Mouse (Mus musculus): ENCODE data around the gene Galr3. TPM values are rescaled to one million over a fixed set of nuclear protein-coding genes. Genes with fewer than 3 reads are reported as not detected.

Galr3 gene
- polyA plus RNA-seq, 1 experiment from 2014 or later = not detected

DNA sequence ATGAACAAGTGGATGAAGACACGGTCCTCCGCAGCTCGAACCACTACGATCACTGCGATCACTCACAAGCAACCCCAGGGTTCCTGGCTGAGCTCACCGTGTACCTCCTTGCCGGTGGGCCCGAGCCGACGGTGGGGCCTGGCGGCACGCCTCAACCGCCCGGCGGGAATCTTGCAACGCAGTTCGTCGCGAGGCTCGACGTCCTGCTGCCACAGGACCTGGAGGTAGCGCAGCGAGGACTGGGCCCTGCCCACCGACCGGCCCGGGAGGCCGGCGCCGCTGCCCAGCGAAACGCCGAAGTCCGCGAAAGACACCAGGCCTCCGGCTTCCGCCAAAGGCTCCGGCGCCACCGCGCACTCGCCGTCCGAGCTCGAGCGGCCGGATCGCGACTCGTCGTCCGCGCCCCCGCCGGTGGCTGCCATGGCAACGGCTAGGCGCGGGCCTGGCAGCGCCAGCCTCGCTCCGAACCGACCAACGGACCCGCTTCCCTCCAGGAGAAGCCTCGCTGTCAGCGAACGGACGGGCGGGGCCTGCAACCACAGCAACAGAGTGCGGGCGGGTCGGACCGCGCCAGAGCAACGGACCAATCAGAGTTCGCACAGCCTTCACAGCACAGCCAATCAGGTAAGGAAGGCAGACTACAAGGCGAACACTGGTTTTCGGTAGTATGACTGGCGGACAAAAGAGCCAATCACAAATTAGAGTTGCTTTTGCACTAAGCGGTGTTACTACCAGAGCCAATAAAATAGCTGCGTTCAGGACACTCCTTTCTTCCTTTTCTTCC, 20.9 kb downstream of the Galr3 start, which contains the start of gene Ankrd54:
Gene Ankrd54 (minus strand): TSS at position 518 of the 784 bp plus-strand sequence.
- Histone ChIP-seq H3K4me1 (replicated peaks; ENCODE audit: control insufficient read depth, insufficient read depth, low read length) (peaks cover 17% of the 10 kb centered on the region), H3K9me3 (ENCODE audit: control insufficient read depth, low read length) (no peaks in the 10 kb centered on the region), H3K27me3 (ENCODE audit: control insufficient read depth, insufficient read depth, low read depth, low read length) (no peaks in the 10 kb centered on the region), H3K27ac (ENCODE audit: low read length) (peak within 1 kb of the TSS; percentile 77), H3K4me3 (ENCODE audit: low read length) (peak within 1 kb of the TSS; percentile 98), H3K9ac (ENCODE audit: low read length) (peak within 1 kb of the TSS; percentile 96), H3K36me3 (ENCODE audit: control insufficient read depth, insufficient read depth, low read length) (peaks cover 19% of the 10 kb centered on the region), H3K4me2 (ENCODE audit: low read depth, low read length) (peak within 1 kb of the TSS; percentile 81)
- WGBS = under 1% methylated on average over 73 of the region's 80 CpGs
- peak; percentile 99 for ATAC-seq (ENCODE audit: low read depth)

DNA sequence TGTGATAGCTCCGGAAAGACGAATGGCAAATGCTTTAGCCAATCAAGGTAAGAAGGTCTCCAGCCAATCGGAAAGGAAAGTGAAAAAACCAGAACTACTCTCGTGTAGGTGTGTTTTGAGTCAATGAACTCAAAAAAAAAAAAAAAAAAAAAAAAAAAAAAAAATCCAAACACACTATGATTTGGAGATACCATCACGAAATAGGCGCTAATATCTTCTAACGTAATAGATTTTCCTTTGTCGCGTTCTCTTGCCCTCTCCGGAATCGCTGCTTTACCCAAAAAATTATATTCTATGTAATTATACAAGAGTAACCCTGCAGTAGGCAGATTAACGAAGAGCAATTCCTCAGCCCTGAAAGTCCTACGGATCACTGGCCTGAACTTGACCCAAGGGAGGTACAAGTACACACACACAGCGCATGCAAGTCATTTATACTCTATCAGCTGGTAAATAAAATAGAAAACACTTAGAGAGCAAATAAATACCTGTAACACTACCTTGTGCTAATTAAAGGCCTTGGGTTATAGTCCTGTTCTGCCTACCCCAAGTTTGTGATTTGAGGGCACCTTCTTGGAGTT, 21.6 kb downstream of the Galr3 start:
- H3K4me3 ChIP-seq (ENCODE audit: low read length) = peak overlapping the region; percentile 49
- H3K4me2 ChIP-seq (ENCODE audit: low read depth, low read length) = peak overlapping the region; percentile 73
- WGBS = 6% methylated on average over 14 of the region's 14 CpGs
- H3K9me3 ChIP-seq (ENCODE audit: control insufficient read depth, low read length) = no peaks in the 10 kb centered on the region
- H3K9ac ChIP-seq (ENCODE audit: low read length) = peak overlapping the region; percentile 66
- no peaks in the 10 kb centered on the region for H3K27me3 ChIP-seq (ENCODE audit: control insufficient read depth, insufficient read depth, low read depth, low read length)
- ATAC-seq (ENCODE audit: low read depth) = no peak
- H3K4me1 ChIP-seq (replicated peaks; ENCODE audit: control insufficient read depth, insufficient read depth, low read length) = peaks cover 17% of the 10 kb centered on the region
- H3K36me3 ChIP-seq (ENCODE audit: control insufficient read depth, insufficient read depth, low read length) = peaks cover 15% of the 10 kb centered on the region
- peak overlapping the region; percentile 53 for H3K27ac ChIP-seq (ENCODE audit: low read length)

DNA sequence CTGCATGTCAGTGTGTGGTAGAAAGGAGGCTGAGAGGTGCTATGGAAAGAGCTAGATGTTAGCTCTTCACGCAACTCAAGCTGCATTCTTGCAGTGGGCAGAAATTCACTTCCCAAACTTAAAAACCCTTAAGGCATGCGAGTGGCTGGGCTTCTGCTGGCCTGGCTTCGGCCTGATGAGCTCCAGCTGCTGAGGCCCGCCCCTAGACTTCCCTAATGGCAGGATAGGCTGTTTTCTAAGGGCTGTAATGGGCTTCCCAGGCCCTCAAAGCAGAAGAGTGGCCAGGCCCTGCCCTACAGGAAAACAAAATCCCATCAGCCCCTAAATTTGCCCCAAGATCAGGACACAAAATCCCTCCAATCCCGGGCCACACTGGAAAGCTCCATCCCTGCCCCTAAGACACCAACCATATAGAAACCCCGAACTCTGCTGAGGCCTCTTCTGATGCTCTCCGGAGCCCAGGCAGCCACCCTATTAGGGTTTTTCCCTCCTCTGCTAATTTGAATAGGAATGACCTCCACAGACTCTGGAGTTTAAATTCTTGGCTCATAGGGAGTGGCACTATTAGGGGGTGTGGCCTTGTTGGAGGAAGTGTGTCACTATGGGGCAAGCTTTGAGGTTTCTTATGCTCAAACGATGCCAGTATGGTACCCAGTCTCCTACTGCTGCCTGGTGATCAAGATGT, 23.5 kb downstream of the Galr3 start:
- Histone ChIP-seq H3K4me1 (replicated peaks; ENCODE audit: control insufficient read depth, insufficient read depth, low read length) (peaks cover 17% of the 10 kb centered on the region), H3K36me3 (ENCODE audit: control insufficient read depth, insufficient read depth, low read length) (peaks cover 2% of the 10 kb centered on the region; the same call in 1 of the 2 replicates), H3K27ac (ENCODE audit: low read length) (peak overlapping the region; percentile 61), H3K27me3 (ENCODE audit: control insufficient read depth, insufficient read depth, low read depth, low read length) (no peaks in the 10 kb centered on the region), H3K9me3 (ENCODE audit: control insufficient read depth, low read length) (no peaks in the 10 kb centered on the region), H3K4me3 (ENCODE audit: low read length) (no peak overlapping the region), H3K4me2 (ENCODE audit: low read depth, low read length) (no peak overlapping the region), H3K9ac (ENCODE audit: low read length) (no peak overlapping the region)
- 35% methylated on average over 8 of the region's 8 CpGs for WGBS
- no peak for ATAC-seq (ENCODE audit: low read depth)

DNA sequence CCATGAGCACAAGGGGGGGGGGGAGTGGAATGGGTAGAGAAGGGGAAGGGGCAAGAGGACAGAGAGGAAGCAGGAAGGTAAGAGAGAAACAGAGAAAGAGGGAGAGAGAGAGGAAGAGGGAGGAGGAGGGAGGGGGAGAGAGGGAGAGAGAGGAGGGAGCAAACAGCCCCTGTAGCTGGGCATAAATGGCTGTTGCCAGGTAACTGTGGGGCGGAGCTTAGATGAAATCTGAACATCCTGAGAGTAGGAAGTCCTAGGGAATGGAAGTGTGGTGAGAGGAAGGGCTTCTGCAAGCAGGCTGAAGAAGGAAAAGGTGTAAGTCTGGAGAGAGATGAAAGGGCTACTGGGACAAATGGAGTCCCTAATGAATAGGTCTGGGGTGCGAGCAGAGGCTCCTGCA, 24.6 kb downstream of the Galr3 start:
- Histone ChIP-seq H3K9me3 (ENCODE audit: control insufficient read depth, low read length) (no peaks in the 10 kb centered on the region), H3K36me3 (ENCODE audit: control insufficient read depth, insufficient read depth, low read length) (no peaks in the 10 kb centered on the region), H3K27me3 (ENCODE audit: control insufficient read depth, insufficient read depth, low read depth, low read length) (no peaks in the 10 kb centered on the region), H3K4me1 (replicated peaks; ENCODE audit: control insufficient read depth, insufficient read depth, low read length) (peaks cover 16% of the 10 kb centered on the region), H3K27ac (ENCODE audit: low read length) (no peak overlapping the region), H3K9ac (ENCODE audit: low read length) (no peak overlapping the region), H3K4me3 (ENCODE audit: low read length) (no peak overlapping the region), H3K4me2 (ENCODE audit: low read depth, low read length) (no peak overlapping the region)
- WGBS = 22% methylated on average over 2 of the region's 2 CpGs
- ATAC-seq (ENCODE audit: low read depth) = no peak

DNA sequence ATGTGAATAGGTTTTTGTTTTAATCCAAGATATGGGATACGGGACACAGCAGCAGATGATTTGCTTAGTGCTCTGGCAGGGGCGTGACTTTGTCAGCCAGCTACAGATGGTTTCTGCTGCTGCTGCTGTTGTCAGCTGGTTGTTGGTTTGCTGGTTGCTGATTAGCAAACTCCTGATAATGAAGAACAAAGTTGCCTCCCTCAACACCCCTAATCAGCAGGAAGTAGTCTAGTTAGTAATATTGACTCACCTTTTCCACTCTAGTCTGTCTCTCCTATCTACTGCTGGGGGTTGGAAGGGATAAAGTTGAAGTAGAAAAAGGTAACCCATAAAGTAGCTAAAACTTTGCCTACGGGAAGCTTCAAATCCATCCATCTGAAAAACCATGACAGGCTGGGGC, 25.9 kb downstream of the Galr3 start:
- H3K9me3 ChIP-seq (ENCODE audit: control insufficient read depth, low read length) = no peaks in the 10 kb centered on the region
- no peaks in the 10 kb centered on the region for H3K27me3 ChIP-seq (ENCODE audit: control insufficient read depth, insufficient read depth, low read depth, low read length)
- 57% methylated on average over 3 of the region's 3 CpGs for WGBS
- H3K36me3 ChIP-seq (ENCODE audit: control insufficient read depth, insufficient read depth, low read length) = no peaks in the 10 kb centered on the region
- no peak for ATAC-seq (ENCODE audit: low read depth)
- no peak overlapping the region for H3K27ac ChIP-seq (ENCODE audit: low read length)
- no peak overlapping the region for H3K4me3 ChIP-seq (ENCODE audit: low read length)
- H3K4me1 ChIP-seq (replicated peaks; ENCODE audit: control insufficient read depth, insufficient read depth, low read length) = peaks cover 8% of the 10 kb centered on the region
- H3K4me2 ChIP-seq (ENCODE audit: low read depth, low read length) = no peak overlapping the region
- no peak overlapping the region for H3K9ac ChIP-seq (ENCODE audit: low read length)

DNA sequence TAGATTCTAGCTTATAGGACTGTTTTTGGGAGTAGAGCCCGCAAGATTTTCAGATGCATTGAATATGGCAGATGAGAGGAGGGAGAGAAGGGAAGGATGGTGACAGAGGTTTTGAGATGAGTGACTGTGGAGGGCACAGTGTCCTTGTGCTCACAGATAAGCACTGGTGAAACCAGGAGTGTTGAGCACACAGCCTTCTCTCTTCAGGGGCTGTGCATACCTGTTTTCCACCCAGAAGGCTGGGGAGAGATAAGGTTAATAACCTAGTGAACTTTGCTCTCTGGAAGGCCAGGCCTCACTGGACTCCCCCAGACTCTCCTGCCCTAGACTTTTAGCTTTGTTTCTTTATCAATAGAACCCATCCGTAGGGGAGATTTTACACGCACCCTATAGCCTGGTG, 26.7 kb downstream of the Galr3 start:
- Histone ChIP-seq H3K4me2 (ENCODE audit: low read depth, low read length) (no peak overlapping the region), H3K27ac (ENCODE audit: low read length) (no peak overlapping the region), H3K27me3 (ENCODE audit: control insufficient read depth, insufficient read depth, low read depth, low read length) (no peaks in the 10 kb centered on the region), H3K4me1 (replicated peaks; ENCODE audit: control insufficient read depth, insufficient read depth, low read length) (peaks cover 6% of the 10 kb centered on the region), H3K9me3 (ENCODE audit: control insufficient read depth, low read length) (no peaks in the 10 kb centered on the region), H3K4me3 (ENCODE audit: low read length) (no peak overlapping the region), H3K36me3 (ENCODE audit: control insufficient read depth, insufficient read depth, low read length) (no peaks in the 10 kb centered on the region), H3K9ac (ENCODE audit: low read length) (no peak overlapping the region)
- no peak for ATAC-seq (ENCODE audit: low read depth)
- WGBS = 78% methylated on average over 3 of the region's 3 CpGs

DNA sequence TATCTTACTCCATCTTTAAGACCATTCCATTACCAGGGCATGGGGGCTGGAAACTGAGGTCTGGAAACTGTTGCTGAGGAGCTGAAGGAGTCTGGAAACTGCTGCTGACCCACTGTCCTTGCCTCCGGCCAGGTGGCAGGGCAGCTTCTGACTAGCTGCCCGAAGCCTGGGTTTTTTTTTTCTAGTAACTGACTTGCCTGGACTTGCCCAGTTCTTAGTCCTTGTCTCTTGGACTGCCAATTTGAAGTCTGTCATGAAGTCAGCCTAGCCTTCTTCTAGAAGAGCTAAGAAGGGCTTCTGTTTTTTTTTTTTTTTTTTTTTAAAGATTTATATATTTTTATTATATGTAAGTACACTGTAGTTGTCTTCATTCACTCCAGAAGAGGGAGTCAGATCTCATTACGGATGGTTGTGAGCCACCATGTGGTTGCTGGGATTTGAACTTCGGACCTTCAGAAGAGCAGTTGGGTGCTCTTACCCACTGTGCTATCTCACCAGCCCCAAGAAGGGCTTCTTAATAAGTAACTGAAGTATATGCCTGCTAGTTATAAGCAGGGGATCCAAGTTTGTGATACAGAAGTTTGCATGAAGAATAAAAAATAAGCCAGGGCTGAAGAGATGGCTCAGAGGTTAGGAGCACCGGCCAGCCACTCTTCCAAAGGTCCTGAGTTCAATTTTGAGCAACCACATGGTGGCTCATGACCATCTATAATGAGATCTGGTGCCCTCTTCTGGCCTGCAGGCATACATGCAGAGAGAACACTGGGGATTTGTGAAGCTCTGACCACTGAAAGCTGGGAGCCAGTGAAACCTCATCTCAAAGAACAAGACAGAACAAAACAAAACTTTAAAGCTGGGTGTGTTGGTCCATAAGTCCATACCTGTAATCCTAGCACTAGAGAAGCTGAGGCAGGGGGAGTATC, 29.7 kb downstream of the Galr3 start:
- 65% methylated on average over 5 of the region's 5 CpGs for WGBS
- H3K4me1 ChIP-seq (replicated peaks; ENCODE audit: control insufficient read depth, insufficient read depth, low read length) = peaks cover 12% of the 10 kb centered on the region
- no peak for ATAC-seq (ENCODE audit: low read depth)
- no peaks in the 10 kb centered on the region; the same call in 1 of the 2 replicates for H3K36me3 ChIP-seq (ENCODE audit: control insufficient read depth, insufficient read depth, low read length)
- H3K4me2 ChIP-seq (ENCODE audit: low read depth, low read length) = no peak overlapping the region
- no peak overlapping the region for H3K27ac ChIP-seq (ENCODE audit: low read length)
- no peaks in the 10 kb centered on the region for H3K9me3 ChIP-seq (ENCODE audit: control insufficient read depth, low read length)
- no peaks in the 10 kb centered on the region for H3K27me3 ChIP-seq (ENCODE audit: control insufficient read depth, insufficient read depth, low read depth, low read length)
- H3K4me3 ChIP-seq (ENCODE audit: low read length) = no peak overlapping the region
- no peak overlapping the region for H3K9ac ChIP-seq (ENCODE audit: low read length)

DNA sequence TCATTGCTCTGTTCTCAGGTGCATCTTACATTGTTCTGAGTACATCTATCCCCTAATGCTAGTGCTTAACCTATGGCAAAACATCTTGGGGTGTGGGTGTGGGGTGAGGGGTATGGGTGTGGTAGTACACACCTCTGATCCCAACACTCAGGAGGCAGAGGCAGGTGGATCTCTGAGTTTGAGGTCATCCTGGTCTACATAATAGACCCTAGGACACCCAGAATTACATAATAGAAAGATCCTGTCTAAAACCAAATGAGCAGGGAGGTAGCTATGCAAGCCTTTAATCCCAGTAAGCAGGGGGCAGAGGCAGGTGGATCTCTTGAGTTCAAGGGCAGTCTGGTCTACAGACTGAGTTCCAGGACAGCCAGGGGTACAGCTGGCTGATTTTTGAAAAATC, 32.1 kb downstream of the Galr3 start:
- Histone ChIP-seq H3K4me2 (ENCODE audit: low read depth, low read length) (no peak overlapping the region), H3K36me3 (ENCODE audit: control insufficient read depth, insufficient read depth, low read length) (peaks cover 10% of the 10 kb centered on the region; the same call in 1 of the 2 replicates), H3K4me3 (ENCODE audit: low read length) (no peak overlapping the region), H3K4me1 (replicated peaks; ENCODE audit: control insufficient read depth, insufficient read depth, low read length) (peaks cover 14% of the 10 kb centered on the region), H3K27ac (ENCODE audit: low read length) (no peak overlapping the region), H3K27me3 (ENCODE audit: control insufficient read depth, insufficient read depth, low read depth, low read length) (no peaks in the 10 kb centered on the region), H3K9me3 (ENCODE audit: control insufficient read depth, low read length) (no peaks in the 10 kb centered on the region), H3K9ac (ENCODE audit: low read length) (no peak overlapping the region)
- ATAC-seq (ENCODE audit: low read depth) = no peak
